Mouse (Mus musculus) kidney, embryonic 14.5 days (tissue): ENCODE results near the gene Cblc. TPM values are rescaled to one million over a fixed set of nuclear protein-coding genes. Genes with fewer than 3 reads are reported as not detected.

Source experiments
- ATAC-seq: fragments of 200-750 bp; cut with Nextera tagmentation; 2 replicates; pipeline ENCODE4 v1.8.0; 2017; ENCODE audit warnings: moderate number of reproducible peaks, mild to moderate bottlenecking, moderate TSS enrichment, moderate library complexity; ENCODE audit not compliant: low FRiP score, low TSS enrichment
- H3K27ac ChIP-seq: fragments of 300-500 bp; sonication (generic); 2 replicates; pipeline ENCODE4 v1.5.1; 2014; ENCODE audit warnings: low read depth, mild to moderate bottlenecking, low read length, moderate library complexity, mixed read lengths
- H3K27me3 ChIP-seq: fragments of 300-500 bp; sonication (generic); 2 replicates; pipeline ENCODE4 v1.6.1; 2014; ENCODE audit warnings: mild to moderate bottlenecking, low read length; ENCODE audit not compliant: control insufficient read depth, insufficient read depth
- H3K36me3 ChIP-seq: fragments of 300-500 bp; sonication (generic); 2 replicates; pipeline ENCODE4 v1.6.1; 2014; ENCODE audit warnings: low read length, mixed read lengths; ENCODE audit not compliant: control insufficient read depth, insufficient read depth
- H3K4me1 ChIP-seq: fragments of 300-500 bp; sonication (generic); 2 replicates; pipeline ENCODE4 v1.6.1; 2014; ENCODE audit warnings: low read length, mixed read lengths; ENCODE audit not compliant: control insufficient read depth, insufficient read depth
- H3K4me2 ChIP-seq: fragments of 300-500 bp; sonication (generic); replicated peaks from 2 replicates; pipeline ENCODE4 v1.6.1; 2014; ENCODE audit warnings: low read depth, mild to moderate bottlenecking, low read length
- H3K4me3 ChIP-seq: fragments of 300-500 bp; sonication (generic); 2 replicates; pipeline ENCODE4 v1.5.1; 2014; ENCODE audit warnings: mild to moderate bottlenecking, low read length
- H3K9ac ChIP-seq: fragments of 300-500 bp; sonication (generic); 2 replicates; pipeline ENCODE4 v1.6.1; 2014; ENCODE audit warnings: low read depth, mild to moderate bottlenecking, low read length, moderate library complexity
- H3K9me3 ChIP-seq: fragments of 300-500 bp; sonication (generic); 2 replicates; pipeline ENCODE4 v1.6.1; 2016; ENCODE audit warnings: low read length; ENCODE audit not compliant: control insufficient read depth
- WGBS: fragments of 180-500 bp; shearing (Covaris S2); extraction: QIAGEN DNeasy Blood & Tissue Kit; methylation state at CpG from one replicate; pipeline ENCODE4 v1.1.7; 2014; 5-methylcytosine and 5-hydroxymethylcytosine counted together
- polyA plus RNA-seq: library from polyadenylated mRNA; unstranded; fragments of >200 nt; fragmentation: Nextera tagmentation; extraction: Ambion mirVana; gene quantifications from 2 replicates; pipeline ENCODE4 v1.2.1, GENCODE M21; 2014

Cblc gene
- polyA plus RNA-seq, 1 experiment from 2014 or later, result 7.3 TPM

GRCm38 (mm10) chr7:19834055-19834454, 37.4 kb upstream of the Cblc start:
- Histone ChIP-seq H3K27ac (no peak overlapping the region), H3K9me3 (0 out of 2 replicates have a peak, but pooled peaks cover 3% of the 10 kb centered on the region), H3K4me3 (no peak overlapping the region), H3K4me1 (0 out of 2 replicates have a peak, but pooled peaks cover 8% of the 10 kb centered on the region), H3K4me2 (no peak overlapping the region), H3K36me3 (no peaks in the 10 kb centered on the region), H3K27me3 (no peaks in the 10 kb centered on the region), H3K9ac (no peak overlapping the region)
- 65% methylated on average over 3 of the region's 3 CpGs for WGBS
- no peak for ATAC-seq

- 0 out of 2 replicates have a peak, but pooled peaks cover 8% of the 10 kb centered on the region for H3K4me1 ChIP-seq
- ATAC-seq, result 0 out of 2 replicates have a peak, but pooled peaks have one; percentile 41
- H3K9me3 ChIP-seq, result 0 out of 2 replicates have a peak, but pooled peaks cover 3% of the 10 kb centered on the region
- no peak overlapping the region for H3K27ac ChIP-seq
- no peaks in the 10 kb centered on the region for H3K27me3 ChIP-seq
- H3K4me2 ChIP-seq, result no peak overlapping the region
- no peak overlapping the region for H3K9ac ChIP-seq
- 50% methylated on average over 9 of the region's 9 CpGs for WGBS
- no peaks in the 10 kb centered on the region for H3K36me3 ChIP-seq
- no peak overlapping the region for H3K4me3 ChIP-seq
Observed at GRCm38 (mm10) chr7:19831837-19832236, 35.2 kb upstream of the Cblc start.

GRCm38 (mm10) chr7:19830682-19831156, 34.1 kb upstream of the Cblc start:
- ATAC-seq, result peak; percentile 41; the same call in 1 of the 2 replicates

GRCm38 (mm10) chr7:19829694-19830093, 33.1 kb upstream of the Cblc start:
- 86% methylated on average over 3 of the region's 3 CpGs for WGBS
- Histone ChIP-seq H3K27ac (no peak overlapping the region), H3K9me3 (0 out of 2 replicates have a peak, but pooled peaks cover 3% of the 10 kb centered on the region)

More at GRCm38 (mm10) chr7:19830682-19831156, 34.1 kb upstream of the Cblc start:
- H3K36me3 ChIP-seq, result no peaks in the 10 kb centered on the region
- WGBS, result 28% methylated on average over 13 of the region's 13 CpGs
- H3K4me1 ChIP-seq, result 0 out of 2 replicates have a peak, but pooled peaks cover 8% of the 10 kb centered on the region
- H3K27ac ChIP-seq, result no peak overlapping the region
- H3K9ac ChIP-seq, result no peak overlapping the region; the same call in 1 of the 2 replicates
- H3K9me3 ChIP-seq, result 0 out of 2 replicates have a peak, but pooled peaks cover 3% of the 10 kb centered on the region
- no peak overlapping the region for H3K4me2 ChIP-seq
- no peak overlapping the region for H3K4me3 ChIP-seq
- H3K27me3 ChIP-seq, result no peaks in the 10 kb centered on the region

GRCm38 (mm10) chr7:19826756-19827155, 30.1 kb upstream of the Cblc start:
- Histone ChIP-seq H3K27ac (no peak overlapping the region), H3K9me3 (0 out of 2 replicates have a peak, but pooled peaks cover 3% of the 10 kb centered on the region), H3K36me3 (no peaks in the 10 kb centered on the region), H3K4me2 (no peak overlapping the region), H3K27me3 (peaks cover 12% of the 10 kb centered on the region), H3K9ac (no peak overlapping the region), H3K4me1 (peaks cover 28% of the 10 kb centered on the region), H3K4me3 (no peak overlapping the region)
- no peak for ATAC-seq
- 36% methylated on average over 6 of the region's 6 CpGs for WGBS

More at GRCm38 (mm10) chr7:19829694-19830093, 33.1 kb upstream of the Cblc start:
- Histone ChIP-seq H3K4me1 (0 out of 2 replicates have a peak, but pooled peaks cover 8% of the 10 kb centered on the region), H3K4me3 (no peak overlapping the region), H3K9ac (no peak overlapping the region), H3K36me3 (no peaks in the 10 kb centered on the region), H3K27me3 (no peaks in the 10 kb centered on the region), H3K4me2 (no peak overlapping the region)
- no peak for ATAC-seq

GRCm38 (mm10) chr7:19824182-19824973, 27.8 kb upstream of the Cblc start:
- H3K27ac ChIP-seq, result peak overlapping the region; percentile 88
- no peak overlapping the region for H3K9ac ChIP-seq
- H3K4me3 ChIP-seq, result peak overlapping the region; percentile 7; the same call in 1 of the 2 replicates
- peak; percentile 91 for ATAC-seq
- H3K27me3 ChIP-seq, result peaks cover 18% of the 10 kb centered on the region
- no peaks in the 10 kb centered on the region for H3K36me3 ChIP-seq
- peak overlapping the region; percentile 32 for H3K4me2 ChIP-seq
- peaks cover 20% of the 10 kb centered on the region for H3K4me1 ChIP-seq
- 0 out of 2 replicates have a peak, but pooled peaks cover under 1% of the 10 kb centered on the region for H3K9me3 ChIP-seq
- WGBS, result 18% methylated on average over 26 of the region's 26 CpGs

GRCm38 (mm10) chr7:19823256-19824181, 26.9 kb upstream of the Cblc start:
- no peaks in the 10 kb centered on the region for H3K36me3 ChIP-seq
- WGBS, result 24% methylated on average over 16 of the region's 16 CpGs
- H3K27me3 ChIP-seq, result peaks cover 18% of the 10 kb centered on the region
- H3K9me3 ChIP-seq, result no peaks in the 10 kb centered on the region
- ATAC-seq, result peak; percentile 16
- peaks cover 24% of the 10 kb centered on the region for H3K4me1 ChIP-seq
- no peak overlapping the region; the same call in 1 of the 2 replicates for H3K4me3 ChIP-seq
- peak overlapping the region; percentile 88 for H3K27ac ChIP-seq
- H3K4me2 ChIP-seq, result 0 out of 2 replicates have a peak overlapping the region, but pooled peaks have one; percentile 19
- 0 out of 2 replicates have a peak overlapping the region, but pooled peaks have one; percentile 31 for H3K9ac ChIP-seq

GRCm38 (mm10) chr7:19822604-19823058, 26.0 kb upstream of the Cblc start, which contains the start of gene Bcl3:
Bcl3 (minus strand) TSS chr7:19822770.
- H3K27ac ChIP-seq, result peak within 1 kb of the TSS; percentile 88
- H3K9me3 ChIP-seq, result no peaks in the 10 kb centered on the region
- H3K27me3 ChIP-seq, result peaks cover 18% of the 10 kb centered on the region
- no peaks in the 10 kb centered on the region for H3K36me3 ChIP-seq
- H3K4me2 ChIP-seq, result peak within 1 kb of the TSS; percentile 89
- ATAC-seq, result no peak
- 2% methylated on average over 31 of the region's 42 CpGs for WGBS
- peak within 1 kb of the TSS; percentile 52 for H3K4me3 ChIP-seq
- peaks cover 29% of the 10 kb centered on the region for H3K4me1 ChIP-seq
- H3K9ac ChIP-seq, result peak within 1 kb of the TSS; percentile 70
